Mouse (Mus musculus): Measurements from ENCODE around the gene Krt8. TPM values are rescaled to one million over a fixed set of nuclear protein-coding genes. Genes with fewer than 3 reads are reported as not detected.

The Krt8 gene
- total RNA-seq (2017) = 0.65 and 1.3 TPM in 2 replicates

GRCm38 (mm10) chr15:102004189-102004588 is at the start of gene Krt8:
Gene Krt8, minus strand, starts transcription at chr15:102004482.
- ATAC-seq (replicated peaks in 1 of 2; ENCODE audit: insufficient read depth in 1 of 2, low FRiP score in 2 of 2, low TSS enrichment in 1 of 2, low read depth in 1 of 2, poor library complexity in 2 of 2, severe bottlenecking in 2 of 2) = no peak

- ATAC-seq (replicated peaks in 1 of 2; ENCODE audit: insufficient read depth in 1 of 2, low FRiP score in 2 of 2, low TSS enrichment in 1 of 2, low read depth in 1 of 2, poor library complexity in 2 of 2, severe bottlenecking in 2 of 2) = peak; percentile 81 to 82
Observed at GRCm38 (mm10) chr15:102051920-102052683, 47.8 kb upstream of the Krt8 start.

- ATAC-seq (replicated peaks in 1 of 2; ENCODE audit: insufficient read depth in 1 of 2, low FRiP score in 2 of 2, low TSS enrichment in 1 of 2, low read depth in 1 of 2, poor library complexity in 2 of 2, severe bottlenecking in 2 of 2) = no peak
Observed at GRCm38 (mm10) chr15:102049871-102050270, 45.6 kb upstream of the Krt8 start.

- ATAC-seq (replicated peaks in 1 of 2; ENCODE audit: insufficient read depth in 1 of 2, low FRiP score in 2 of 2, low TSS enrichment in 1 of 2, low read depth in 1 of 2, poor library complexity in 2 of 2, severe bottlenecking in 2 of 2) = no peak
Observed at GRCm38 (mm10) chr15:102048006-102048405, 43.7 kb upstream of the Krt8 start.

- no peak for ATAC-seq (replicated peaks in 1 of 2; ENCODE audit: insufficient read depth in 1 of 2, low FRiP score in 2 of 2, low TSS enrichment in 1 of 2, low read depth in 1 of 2, poor library complexity in 2 of 2, severe bottlenecking in 2 of 2)
Observed at GRCm38 (mm10) chr15:102045691-102046090, 41.4 kb upstream of the Krt8 start.

- ATAC-seq (replicated peaks in 1 of 2; ENCODE audit: insufficient read depth in 1 of 2, low FRiP score in 2 of 2, low TSS enrichment in 1 of 2, low read depth in 1 of 2, poor library complexity in 2 of 2, severe bottlenecking in 2 of 2) = no peak
Observed at GRCm38 (mm10) chr15:102044745-102045144, 40.5 kb upstream of the Krt8 start.

GRCm38 (mm10) chr15:102041951-102042350 is 37.7 kb upstream of the Krt8 start:
- no peak for ATAC-seq (replicated peaks in 1 of 2; ENCODE audit: insufficient read depth in 1 of 2, low FRiP score in 2 of 2, low TSS enrichment in 1 of 2, low read depth in 1 of 2, poor library complexity in 2 of 2, severe bottlenecking in 2 of 2)

GRCm38 (mm10) chr15:102040277-102040676 is 36.0 kb upstream of the Krt8 start:
- no peak for ATAC-seq (replicated peaks in 1 of 2; ENCODE audit: insufficient read depth in 1 of 2, low FRiP score in 2 of 2, low TSS enrichment in 1 of 2, low read depth in 1 of 2, poor library complexity in 2 of 2, severe bottlenecking in 2 of 2)

- ATAC-seq (replicated peaks in 1 of 2; ENCODE audit: insufficient read depth in 1 of 2, low FRiP score in 2 of 2, low TSS enrichment in 1 of 2, low read depth in 1 of 2, poor library complexity in 2 of 2, severe bottlenecking in 2 of 2) = no peak
Observed at GRCm38 (mm10) chr15:102034121-102035053, 30.1 kb upstream of the Krt8 start.

- peak; percentile 60 to 70 for ATAC-seq (replicated peaks in 1 of 2; ENCODE audit: insufficient read depth in 1 of 2, low FRiP score in 2 of 2, low TSS enrichment in 1 of 2, low read depth in 1 of 2, poor library complexity in 2 of 2, severe bottlenecking in 2 of 2)
Observed at GRCm38 (mm10) chr15:102028040-102028439, 23.8 kb upstream of the Krt8 start, which contains the start of gene Krt18. Gene Krt18, plus strand, starts transcription at chr15:102028180.

GRCm38 (mm10) chr15:102026430-102026829 is 22.1 kb upstream of the Krt8 start:
- peak in 1 of 2 experiments; percentile 65; a peak in 1 of 4 replicates for ATAC-seq (replicated peaks in 1 of 2; ENCODE audit: insufficient read depth in 1 of 2, low FRiP score in 2 of 2, low TSS enrichment in 1 of 2, low read depth in 1 of 2, poor library complexity in 2 of 2, severe bottlenecking in 2 of 2)

- peak in 1 of 2 experiments; percentile 16; a peak in 1 of 4 replicates for ATAC-seq (replicated peaks in 1 of 2; ENCODE audit: insufficient read depth in 1 of 2, low FRiP score in 2 of 2, low TSS enrichment in 1 of 2, low read depth in 1 of 2, poor library complexity in 2 of 2, severe bottlenecking in 2 of 2)
Observed at GRCm38 (mm10) chr15:102025136-102025872, 21.0 kb upstream of the Krt8 start.

- ATAC-seq (replicated peaks in 1 of 2; ENCODE audit: insufficient read depth in 1 of 2, low FRiP score in 2 of 2, low TSS enrichment in 1 of 2, low read depth in 1 of 2, poor library complexity in 2 of 2, severe bottlenecking in 2 of 2) = no peak
Observed at GRCm38 (mm10) chr15:102023888-102024287, 19.6 kb upstream of the Krt8 start.

- ATAC-seq (replicated peaks in 1 of 2; ENCODE audit: insufficient read depth in 1 of 2, low FRiP score in 2 of 2, low TSS enrichment in 1 of 2, low read depth in 1 of 2, poor library complexity in 2 of 2, severe bottlenecking in 2 of 2) = no peak
Observed at GRCm38 (mm10) chr15:102022481-102022880, 18.2 kb upstream of the Krt8 start.

- ATAC-seq (replicated peaks in 1 of 2; ENCODE audit: insufficient read depth in 1 of 2, low FRiP score in 2 of 2, low TSS enrichment in 1 of 2, low read depth in 1 of 2, poor library complexity in 2 of 2, severe bottlenecking in 2 of 2) = peak; percentile 76 to 78
Observed at GRCm38 (mm10) chr15:102017918-102018463, 13.7 kb upstream of the Krt8 start.

GRCm38 (mm10) chr15:102016787-102017186 is 12.5 kb upstream of the Krt8 start:
- ATAC-seq (replicated peaks in 1 of 2; ENCODE audit: insufficient read depth in 1 of 2, low FRiP score in 2 of 2, low TSS enrichment in 1 of 2, low read depth in 1 of 2, poor library complexity in 2 of 2, severe bottlenecking in 2 of 2) = no peak

GRCm38 (mm10) chr15:102016096-102016495 is 11.8 kb upstream of the Krt8 start:
- no peak for ATAC-seq (replicated peaks in 1 of 2; ENCODE audit: insufficient read depth in 1 of 2, low FRiP score in 2 of 2, low TSS enrichment in 1 of 2, low read depth in 1 of 2, poor library complexity in 2 of 2, severe bottlenecking in 2 of 2)

Data from hematopoietic stem cell, adult 5-6 weeks (primary cell).